Mouse (Mus musculus): Measurements from ENCODE around the gene Tmem184b. TPM values are rescaled to one million over a fixed set of nuclear protein-coding genes. Genes with fewer than 3 reads are reported as not detected.

Gene Tmem184b
- total and polyA plus RNA-seq, 3 experiments: 1.9 to 13.8 (median 11.3) TPM

DNA sequence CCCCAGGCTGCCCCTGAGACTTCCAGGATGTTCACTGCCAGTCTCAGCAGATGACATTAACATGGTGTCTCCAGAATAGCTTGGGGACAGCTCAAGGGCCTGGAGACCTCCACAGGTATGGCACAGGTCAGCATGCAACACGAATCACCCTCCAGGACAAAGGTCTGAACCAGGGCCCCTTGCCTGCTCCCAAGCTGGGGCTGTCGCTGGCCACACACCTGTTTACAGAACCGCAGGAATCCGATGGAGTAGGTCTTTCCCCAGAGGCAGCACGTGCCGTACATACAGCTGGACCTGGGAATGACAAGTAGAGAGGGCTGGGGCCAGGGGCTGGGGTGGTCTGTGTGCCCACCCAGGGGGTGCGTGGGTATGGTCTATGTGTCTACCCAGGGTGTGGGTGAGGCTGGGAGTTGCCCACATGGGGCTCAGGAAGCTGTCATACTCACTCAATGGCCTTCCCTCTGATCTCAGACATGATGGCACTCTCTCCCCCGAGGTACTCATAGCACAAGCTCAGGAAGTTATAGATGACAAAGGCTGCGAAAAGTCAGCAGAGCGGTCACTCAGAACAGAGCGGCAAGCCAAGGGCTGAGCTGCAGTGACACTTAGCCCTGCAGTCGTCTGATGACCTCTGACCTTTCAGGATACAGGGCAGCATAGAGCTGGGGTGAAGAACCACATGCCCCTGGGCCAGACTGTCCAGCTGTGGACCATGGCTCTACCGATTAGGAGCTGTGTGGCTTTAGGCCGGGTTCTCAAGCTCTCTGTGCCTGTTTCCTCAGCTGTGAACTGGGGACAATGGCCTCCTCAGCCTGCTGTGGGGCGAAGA lies 33.7 kb downstream of the Tmem184b start:
- H3K4me1 ChIP-seq (ENCODE audit: insufficient read depth, low read depth, low read length): peaks cover 9% of the 10 kb centered on the region; the same call in 1 of the 2 replicates
- peaks cover 25% of the 10 kb centered on the region for H3K27me3 ChIP-seq (ENCODE audit: insufficient read depth, low read length)
- ATAC-seq (ENCODE audit: extremely low read depth, insufficient number of reproducible peaks, low FRiP score, poor library complexity, severe bottlenecking): no peak
- H3K4me3 ChIP-seq (ENCODE audit: low read depth, low read length): no peak overlapping the region
- no peak for TF ChIP-seq CTCF (IDR thresholded peaks at IDR 0.05; ENCODE audit: low read depth, low read length)
- no peak for TF ChIP-seq GATA1 (IDR thresholded peaks at IDR 0.05; ENCODE audit: borderline replicate concordance, low read length)
- no peak for TF ChIP-seq GATA2 (IDR thresholded peaks at IDR 0.05; ENCODE audit: borderline replicate concordance, low read depth, low read length)
- TF ChIP-seq TAL1 (conservative IDR thresholded peaks at IDR 0.05; ENCODE audit: low read depth, low read length): no peak
- no peak for TF ChIP-seq POLR2AphosphoS5 (IDR thresholded peaks at IDR 0.05; ENCODE audit: insufficient replicate concordance, low read depth, low read length)
- peaks cover 6% of the 10 kb centered on the region for H3K36me3 ChIP-seq (replicated peaks)
- no peaks in the 10 kb centered on the region for H3K9me3 ChIP-seq (replicated peaks)
- DNase-seq (ENCODE audit: low spot score): no peak

- Histone ChIP-seq H3K27me3 (ENCODE audit: insufficient read depth, low read length) (peaks cover 29% of the 10 kb centered on the region), H3K9me3 (replicated peaks) (no peaks in the 10 kb centered on the region), H3K4me1 (ENCODE audit: insufficient read depth, low read depth, low read length) (peaks cover 9% of the 10 kb centered on the region; the same call in 1 of the 2 replicates), H3K4me3 (ENCODE audit: low read depth, low read length) (no peak overlapping the region), H3K36me3 (replicated peaks) (peaks cover 6% of the 10 kb centered on the region)
- no peak for TF ChIP-seq CTCF (IDR thresholded peaks at IDR 0.05; ENCODE audit: low read depth, low read length)
- no peak for TF ChIP-seq GATA2 (IDR thresholded peaks at IDR 0.05; ENCODE audit: borderline replicate concordance, low read depth, low read length)
- TF ChIP-seq POLR2AphosphoS5 (IDR thresholded peaks at IDR 0.05; ENCODE audit: insufficient replicate concordance, low read depth, low read length): no peak
- no peak for TF ChIP-seq TAL1 (conservative IDR thresholded peaks at IDR 0.05; ENCODE audit: low read depth, low read length)
- TF ChIP-seq GATA1 (IDR thresholded peaks at IDR 0.05; ENCODE audit: borderline replicate concordance, low read length): no peak
- DNase-seq (ENCODE audit: low spot score) (no peak), ATAC-seq (ENCODE audit: extremely low read depth, insufficient number of reproducible peaks, low FRiP score, poor library complexity, severe bottlenecking) (no peak)
Measured at GRCm38 (mm10) chr15:79368861-79369440, 34.4 kb downstream of the Tmem184b start.

GRCm38 (mm10) chr15:79368313-79368811 lies 35.0 kb downstream of the Tmem184b start:
- Histone ChIP-seq H3K4me3 (ENCODE audit: low read depth, low read length) (no peak overlapping the region), H3K27me3 (ENCODE audit: insufficient read depth, low read length) (peaks cover 32% of the 10 kb centered on the region), H3K4me1 (ENCODE audit: insufficient read depth, low read depth, low read length) (peaks cover 9% of the 10 kb centered on the region; the same call in 1 of the 2 replicates), H3K9me3 (replicated peaks) (no peaks in the 10 kb centered on the region), H3K36me3 (replicated peaks) (peaks cover 6% of the 10 kb centered on the region)
- no peak for TF ChIP-seq POLR2AphosphoS5 (IDR thresholded peaks at IDR 0.05; ENCODE audit: insufficient replicate concordance, low read depth, low read length)
- TF ChIP-seq GATA2 (IDR thresholded peaks at IDR 0.05; ENCODE audit: borderline replicate concordance, low read depth, low read length): no peak
- TF ChIP-seq CTCF (IDR thresholded peaks at IDR 0.05; ENCODE audit: low read depth, low read length): no peak
- no peak for TF ChIP-seq TAL1 (conservative IDR thresholded peaks at IDR 0.05; ENCODE audit: low read depth, low read length)
- no peak for DNase-seq (ENCODE audit: low spot score)
- ATAC-seq (ENCODE audit: extremely low read depth, insufficient number of reproducible peaks, low FRiP score, poor library complexity, severe bottlenecking): no peak

DNA sequence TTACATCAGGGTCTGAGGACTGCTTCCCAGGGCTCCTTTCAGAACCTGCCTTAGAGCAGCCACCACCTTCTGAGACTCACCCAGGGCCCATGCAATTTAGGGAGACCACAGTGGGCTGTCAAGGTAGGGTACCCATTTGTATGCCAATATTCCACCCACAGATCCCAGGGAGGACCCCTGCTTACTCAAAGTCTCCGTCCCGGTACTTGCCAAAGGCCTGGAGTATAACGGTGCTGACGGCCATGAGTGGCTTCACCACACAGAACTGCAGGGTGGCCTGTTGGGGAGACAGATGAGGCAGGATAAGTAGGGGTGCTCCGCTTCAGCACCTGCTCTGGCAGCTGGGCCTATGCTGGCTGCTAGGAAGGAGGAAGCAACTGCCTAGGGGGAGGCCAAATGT lies 37.0 kb downstream of the Tmem184b start:
- Histone ChIP-seq H3K9me3 (replicated peaks) (no peaks in the 10 kb centered on the region), H3K4me1 (ENCODE audit: insufficient read depth, low read depth, low read length) (peaks cover 9% of the 10 kb centered on the region; the same call in 1 of the 2 replicates), H3K4me3 (ENCODE audit: low read depth, low read length) (no peak overlapping the region), H3K36me3 (replicated peaks) (peaks cover 8% of the 10 kb centered on the region), H3K27me3 (ENCODE audit: insufficient read depth, low read length) (peaks cover 35% of the 10 kb centered on the region)
- ATAC-seq (ENCODE audit: extremely low read depth, insufficient number of reproducible peaks, low FRiP score, poor library complexity, severe bottlenecking) (no peak), DNase-seq (ENCODE audit: low spot score) (no peak)
- TF ChIP-seq TAL1 (conservative IDR thresholded peaks at IDR 0.05; ENCODE audit: low read depth, low read length) (no peak), CTCF (IDR thresholded peaks at IDR 0.05; ENCODE audit: low read depth, low read length) (no peak), GATA1 (IDR thresholded peaks at IDR 0.05; ENCODE audit: borderline replicate concordance, low read length) (no peak), GATA2 (IDR thresholded peaks at IDR 0.05; ENCODE audit: borderline replicate concordance, low read depth, low read length) (no peak), POLR2AphosphoS5 (IDR thresholded peaks at IDR 0.05; ENCODE audit: insufficient replicate concordance, low read depth, low read length) (no peak)

- no peak overlapping the region for H3K4me3 ChIP-seq (ENCODE audit: low read depth, low read length)
- no peak for DNase-seq (ENCODE audit: low spot score)
- no peaks in the 10 kb centered on the region for H3K9me3 ChIP-seq (replicated peaks)
- peaks cover 15% of the 10 kb centered on the region for H3K36me3 ChIP-seq (replicated peaks)
- H3K27me3 ChIP-seq (ENCODE audit: insufficient read depth, low read length): peaks cover 29% of the 10 kb centered on the region
- no peak for TF ChIP-seq GATA1 (IDR thresholded peaks at IDR 0.05; ENCODE audit: borderline replicate concordance, low read length)
- no peak for TF ChIP-seq POLR2AphosphoS5 (IDR thresholded peaks at IDR 0.05; ENCODE audit: insufficient replicate concordance, low read depth, low read length)
- no peak for TF ChIP-seq TAL1 (conservative IDR thresholded peaks at IDR 0.05; ENCODE audit: low read depth, low read length)
- TF ChIP-seq GATA2 (IDR thresholded peaks at IDR 0.05; ENCODE audit: borderline replicate concordance, low read depth, low read length): no peak
- peaks cover 9% of the 10 kb centered on the region; the same call in 1 of the 2 replicates for H3K4me1 ChIP-seq (ENCODE audit: insufficient read depth, low read depth, low read length)
- ATAC-seq (ENCODE audit: extremely low read depth, insufficient number of reproducible peaks, low FRiP score, poor library complexity, severe bottlenecking): no peak
Measured at GRCm38 (mm10) chr15:79365068-79365467, 38.3 kb downstream of the Tmem184b start.

DNA sequence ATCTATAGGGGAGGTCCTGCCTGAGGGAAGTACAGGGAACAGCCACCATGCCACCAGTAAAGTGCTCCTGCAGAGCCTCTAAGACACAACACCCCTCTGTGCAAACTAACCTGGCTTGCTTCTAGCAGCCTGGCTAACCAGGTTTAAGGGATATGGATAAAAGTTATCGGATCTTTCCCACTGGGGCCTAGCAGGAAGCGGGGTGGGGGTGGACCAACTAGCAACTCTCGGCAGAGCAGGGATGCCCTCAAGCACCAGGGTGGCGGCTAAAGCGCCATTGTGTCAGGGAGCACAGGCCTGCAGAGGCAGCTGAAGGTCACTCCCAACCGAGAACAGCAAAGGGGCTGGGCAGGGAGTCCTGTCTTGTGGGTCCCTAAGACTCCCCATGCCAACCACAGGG lies 39.2 kb downstream of the Tmem184b start:
- H3K27me3 ChIP-seq (ENCODE audit: insufficient read depth, low read length): peaks cover 28% of the 10 kb centered on the region
- H3K9me3 ChIP-seq (replicated peaks): no peaks in the 10 kb centered on the region
- H3K36me3 ChIP-seq (replicated peaks): peaks cover 16% of the 10 kb centered on the region
- ATAC-seq (ENCODE audit: extremely low read depth, insufficient number of reproducible peaks, low FRiP score, poor library complexity, severe bottlenecking) (no peak), DNase-seq (ENCODE audit: low spot score) (no peak)
- H3K4me3 ChIP-seq (ENCODE audit: low read depth, low read length): no peak overlapping the region
- peaks cover 9% of the 10 kb centered on the region; the same call in 1 of the 2 replicates for H3K4me1 ChIP-seq (ENCODE audit: insufficient read depth, low read depth, low read length)
- no peak for TF ChIP-seq POLR2AphosphoS5 (IDR thresholded peaks at IDR 0.05; ENCODE audit: insufficient replicate concordance, low read depth, low read length)
- no peak for TF ChIP-seq TAL1 (conservative IDR thresholded peaks at IDR 0.05; ENCODE audit: low read depth, low read length)

Data from G1E (cell line).